Mouse (Mus musculus): Measurements from ENCODE around the gene Gm11172. TPM values are rescaled to one million over a fixed set of nuclear protein-coding genes. Genes with fewer than 3 reads are reported as not detected.

Gm11172 gene
- total and polyA plus RNA-seq, 3 experiments: not detected

DNA sequence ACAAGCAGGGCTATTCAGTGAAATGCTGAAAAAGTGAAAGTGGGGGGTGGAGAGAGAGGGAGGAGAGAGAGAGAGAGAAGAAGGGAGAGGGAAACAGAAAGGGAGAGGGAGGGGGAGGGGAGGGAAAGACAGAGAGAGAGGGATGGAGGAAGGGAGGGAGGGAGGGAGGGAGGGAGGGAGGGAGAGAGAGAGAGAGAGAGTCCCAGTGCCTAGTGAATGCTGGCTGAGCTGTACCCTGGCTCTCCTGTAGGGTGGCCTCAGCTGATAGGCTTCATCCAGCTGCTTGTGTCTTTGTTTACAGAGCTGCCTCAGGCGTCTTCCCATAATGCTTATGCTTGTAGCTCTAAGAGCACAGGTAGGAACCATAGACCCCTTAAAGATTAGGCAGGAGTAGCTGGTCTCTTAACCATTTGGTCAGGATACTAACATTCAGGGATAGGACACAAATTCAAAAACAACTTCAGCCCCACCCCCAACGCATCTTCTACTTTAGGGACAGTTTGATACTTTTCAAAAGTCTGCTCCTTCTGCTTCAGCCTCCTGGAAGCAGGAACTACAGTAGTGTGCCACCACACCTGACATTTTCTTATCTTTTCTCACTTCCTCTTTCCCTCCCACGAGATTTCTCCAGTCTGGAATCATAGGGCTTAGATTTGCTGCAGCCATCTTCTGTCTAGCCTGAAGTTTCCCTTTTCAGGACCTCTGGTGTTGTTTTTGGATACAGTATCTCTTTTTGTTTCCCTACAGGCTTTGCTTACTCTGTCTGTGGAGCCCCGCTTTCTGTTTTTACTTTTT is 42.0 kb upstream of the Gm11172 start:
- ATAC-seq (ENCODE audit: extremely low read depth, insufficient number of reproducible peaks, low FRiP score, poor library complexity, severe bottlenecking) (no peak), DNase-seq (ENCODE audit: low spot score) (no peak)
- Histone ChIP-seq H3K27me3 (ENCODE audit: insufficient read depth, low read length) (no peaks in the 10 kb centered on the region), H3K9me3 (replicated peaks) (no peaks in the 10 kb centered on the region), H3K4me1 (ENCODE audit: insufficient read depth, low read depth, low read length) (peaks cover 89% of the 10 kb centered on the region), H3K36me3 (replicated peaks) (no peaks in the 10 kb centered on the region), H3K4me3 (ENCODE audit: low read depth, low read length) (no peak overlapping the region; the same call in 1 of the 2 replicates)
- TF ChIP-seq CTCF (IDR thresholded peaks at IDR 0.05; ENCODE audit: low read depth, low read length) (no peak), POLR2AphosphoS5 (IDR thresholded peaks at IDR 0.05; ENCODE audit: insufficient replicate concordance, low read depth, low read length) (no peak), TAL1 (conservative IDR thresholded peaks at IDR 0.05; ENCODE audit: low read depth, low read length) (no peak), GATA1 (IDR thresholded peaks at IDR 0.05; ENCODE audit: borderline replicate concordance, low read length) (no peak), GATA2 (IDR thresholded peaks at IDR 0.05; ENCODE audit: borderline replicate concordance, low read depth, low read length) (no peak)

DNA sequence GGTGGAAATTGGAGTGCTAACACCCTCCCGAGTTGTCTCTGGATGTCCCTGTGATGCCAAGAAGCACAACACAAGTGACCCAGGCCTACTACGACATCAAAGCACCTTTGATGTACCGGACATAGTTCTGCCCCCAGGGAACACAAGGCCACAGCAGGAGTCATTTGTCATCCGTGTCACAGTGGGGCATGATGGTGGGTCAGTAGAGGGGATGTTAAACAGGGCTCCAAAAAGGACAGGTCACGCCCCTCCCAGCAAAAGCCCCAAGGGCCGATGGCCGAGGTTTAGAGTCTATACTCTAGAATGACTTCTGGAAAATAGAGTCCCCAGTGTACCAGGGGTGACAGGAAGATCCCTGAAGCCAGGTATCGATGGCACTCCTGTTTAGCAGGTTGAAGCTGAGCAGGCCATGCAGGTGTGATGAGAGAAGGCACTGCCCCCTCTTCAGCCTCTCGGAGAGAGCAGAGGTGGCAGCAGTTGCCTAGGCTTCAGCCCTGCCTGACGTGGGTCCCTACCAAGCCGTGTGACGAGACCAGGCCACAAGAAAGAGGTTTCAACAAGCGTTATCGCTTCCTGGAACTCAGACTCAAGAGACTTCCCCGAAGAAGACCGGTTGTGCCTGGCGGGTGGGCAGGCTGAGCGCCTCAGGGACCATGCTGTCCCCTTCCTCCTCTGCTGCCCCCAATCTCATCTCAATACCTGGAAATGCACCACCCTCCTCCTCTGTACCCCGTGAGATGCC is 40.8 kb upstream of the Gm11172 start:
- no peaks in the 10 kb centered on the region for H3K27me3 ChIP-seq (ENCODE audit: insufficient read depth, low read length)
- H3K4me1 ChIP-seq (ENCODE audit: insufficient read depth, low read depth, low read length): peaks cover 96% of the 10 kb centered on the region
- peak overlapping the region; percentile 63; the same call in 1 of the 2 replicates for H3K4me3 ChIP-seq (ENCODE audit: low read depth, low read length)
- H3K36me3 ChIP-seq (replicated peaks): no peaks in the 10 kb centered on the region
- peak; percentile 52 for ATAC-seq (ENCODE audit: extremely low read depth, insufficient number of reproducible peaks, low FRiP score, poor library complexity, severe bottlenecking)
- H3K9me3 ChIP-seq (replicated peaks): no peaks in the 10 kb centered on the region
- TF ChIP-seq POLR2AphosphoS5 (IDR thresholded peaks at IDR 0.05; ENCODE audit: insufficient replicate concordance, low read depth, low read length) (no peak), TAL1 (conservative IDR thresholded peaks at IDR 0.05; ENCODE audit: low read depth, low read length) (no peak), GATA2 (IDR thresholded peaks at IDR 0.05; ENCODE audit: borderline replicate concordance, low read depth, low read length) (no peak), CTCF (IDR thresholded peaks at IDR 0.05; ENCODE audit: low read depth, low read length) (no peak), GATA1 (IDR thresholded peaks at IDR 0.05; ENCODE audit: borderline replicate concordance, low read length) (no peak)
- DNase-seq (ENCODE audit: low spot score): peak; percentile 65

DNA sequence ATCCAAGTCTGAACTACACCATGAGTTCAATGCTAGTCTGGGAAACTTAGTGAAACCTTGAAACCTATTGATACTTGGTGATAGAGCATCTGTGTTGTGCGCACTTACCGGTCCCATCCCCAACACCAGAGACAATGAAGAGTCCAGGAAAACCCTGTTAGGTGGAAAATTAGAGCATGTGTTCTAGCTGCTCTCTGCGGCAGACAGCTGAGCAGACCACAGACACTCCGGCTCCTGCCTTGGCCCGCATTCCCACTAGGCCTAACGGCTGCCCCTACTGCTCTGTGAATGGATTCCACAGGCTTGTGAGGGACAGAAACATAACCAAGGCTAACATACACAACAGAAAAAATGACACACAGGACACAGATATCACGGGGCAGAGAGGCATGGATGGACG is 39.2 kb upstream of the Gm11172 start:
- TF ChIP-seq GATA2 (IDR thresholded peaks at IDR 0.05; ENCODE audit: borderline replicate concordance, low read depth, low read length) (no peak), TAL1 (conservative IDR thresholded peaks at IDR 0.05; ENCODE audit: low read depth, low read length) (no peak), POLR2AphosphoS5 (IDR thresholded peaks at IDR 0.05; ENCODE audit: insufficient replicate concordance, low read depth, low read length) (no peak), GATA1 (IDR thresholded peaks at IDR 0.05; ENCODE audit: borderline replicate concordance, low read length) (no peak), CTCF (IDR thresholded peaks at IDR 0.05; ENCODE audit: low read depth, low read length) (no peak)
- Histone ChIP-seq H3K36me3 (replicated peaks) (no peaks in the 10 kb centered on the region), H3K4me3 (ENCODE audit: low read depth, low read length) (no peak overlapping the region), H3K27me3 (ENCODE audit: insufficient read depth, low read length) (no peaks in the 10 kb centered on the region), H3K4me1 (ENCODE audit: insufficient read depth, low read depth, low read length) (peaks cover 98% of the 10 kb centered on the region), H3K9me3 (replicated peaks) (no peaks in the 10 kb centered on the region)
- ATAC-seq (ENCODE audit: extremely low read depth, insufficient number of reproducible peaks, low FRiP score, poor library complexity, severe bottlenecking): no peak
- no peak for DNase-seq (ENCODE audit: low spot score)

DNA sequence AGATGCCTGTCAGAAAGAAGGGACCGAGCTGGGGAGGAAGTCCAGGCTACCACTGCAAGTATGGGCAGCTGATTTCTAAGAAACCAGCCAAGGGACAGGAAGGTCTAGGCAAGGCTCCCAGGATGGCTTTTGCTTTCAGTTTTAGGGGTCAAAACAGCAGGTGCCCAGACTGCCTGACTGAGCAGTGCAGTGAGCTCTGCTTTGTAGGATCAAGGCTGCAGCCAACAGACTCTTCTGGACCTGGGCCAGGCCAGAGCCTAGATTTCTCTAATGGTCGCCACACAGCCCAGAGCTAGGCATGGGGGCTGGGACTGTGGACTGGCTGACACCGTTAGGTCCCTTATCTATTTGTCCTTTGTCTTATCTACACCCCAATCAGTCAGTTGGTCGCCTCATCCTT is 38.0 kb upstream of the Gm11172 start:
- no peak for DNase-seq (ENCODE audit: low spot score)
- H3K36me3 ChIP-seq (replicated peaks): no peaks in the 10 kb centered on the region
- peaks cover 94% of the 10 kb centered on the region for H3K4me1 ChIP-seq (ENCODE audit: insufficient read depth, low read depth, low read length)
- H3K4me3 ChIP-seq (ENCODE audit: low read depth, low read length): peak overlapping the region; percentile 47; the same call in 1 of the 2 replicates
- ATAC-seq (ENCODE audit: extremely low read depth, insufficient number of reproducible peaks, low FRiP score, poor library complexity, severe bottlenecking): peak; percentile 37
- no peaks in the 10 kb centered on the region for H3K9me3 ChIP-seq (replicated peaks)
- TF ChIP-seq CTCF (IDR thresholded peaks at IDR 0.05; ENCODE audit: low read depth, low read length) (no peak), TAL1 (conservative IDR thresholded peaks at IDR 0.05; ENCODE audit: low read depth, low read length) (no peak), GATA1 (IDR thresholded peaks at IDR 0.05; ENCODE audit: borderline replicate concordance, low read length) (no peak), GATA2 (IDR thresholded peaks at IDR 0.05; ENCODE audit: borderline replicate concordance, low read depth, low read length) (no peak), POLR2AphosphoS5 (IDR thresholded peaks at IDR 0.05; ENCODE audit: insufficient replicate concordance, low read depth, low read length) (no peak)
- H3K27me3 ChIP-seq (ENCODE audit: insufficient read depth, low read length): no peaks in the 10 kb centered on the region

DNA sequence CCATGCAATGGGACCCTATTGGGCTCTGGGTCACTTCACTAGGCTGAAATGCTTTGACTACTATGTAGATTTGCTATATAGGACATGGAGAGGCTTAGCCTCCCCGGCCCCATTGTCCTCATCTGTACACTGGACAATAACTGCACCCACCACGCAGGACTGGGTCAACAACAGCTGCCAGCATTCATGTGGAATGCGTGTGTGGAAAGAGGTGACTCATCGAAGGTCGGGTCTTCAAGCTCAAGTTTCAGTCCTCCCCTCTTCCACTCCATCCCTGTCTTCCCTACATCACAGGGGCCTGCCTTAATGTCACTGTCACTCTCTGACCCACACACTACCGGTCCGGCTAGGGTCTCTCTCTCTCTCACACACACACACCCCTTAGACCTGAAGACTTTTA is 36.4 kb upstream of the Gm11172 start:
- no peak overlapping the region for H3K4me3 ChIP-seq (ENCODE audit: low read depth, low read length)
- peaks cover 94% of the 10 kb centered on the region for H3K4me1 ChIP-seq (ENCODE audit: insufficient read depth, low read depth, low read length)
- H3K36me3 ChIP-seq (replicated peaks): peaks cover 9% of the 10 kb centered on the region
- H3K27me3 ChIP-seq (ENCODE audit: insufficient read depth, low read length): no peaks in the 10 kb centered on the region
- no peak for TF ChIP-seq CTCF (IDR thresholded peaks at IDR 0.05; ENCODE audit: low read depth, low read length)
- TF ChIP-seq GATA1 (IDR thresholded peaks at IDR 0.05; ENCODE audit: borderline replicate concordance, low read length): no peak
- TF ChIP-seq POLR2AphosphoS5 (IDR thresholded peaks at IDR 0.05; ENCODE audit: insufficient replicate concordance, low read depth, low read length): no peak
- TF ChIP-seq TAL1 (conservative IDR thresholded peaks at IDR 0.05; ENCODE audit: low read depth, low read length): no peak
- DNase-seq (ENCODE audit: low spot score): no peak
- no peak for ATAC-seq (ENCODE audit: extremely low read depth, insufficient number of reproducible peaks, low FRiP score, poor library complexity, severe bottlenecking)
- H3K9me3 ChIP-seq (replicated peaks): no peaks in the 10 kb centered on the region

DNA sequence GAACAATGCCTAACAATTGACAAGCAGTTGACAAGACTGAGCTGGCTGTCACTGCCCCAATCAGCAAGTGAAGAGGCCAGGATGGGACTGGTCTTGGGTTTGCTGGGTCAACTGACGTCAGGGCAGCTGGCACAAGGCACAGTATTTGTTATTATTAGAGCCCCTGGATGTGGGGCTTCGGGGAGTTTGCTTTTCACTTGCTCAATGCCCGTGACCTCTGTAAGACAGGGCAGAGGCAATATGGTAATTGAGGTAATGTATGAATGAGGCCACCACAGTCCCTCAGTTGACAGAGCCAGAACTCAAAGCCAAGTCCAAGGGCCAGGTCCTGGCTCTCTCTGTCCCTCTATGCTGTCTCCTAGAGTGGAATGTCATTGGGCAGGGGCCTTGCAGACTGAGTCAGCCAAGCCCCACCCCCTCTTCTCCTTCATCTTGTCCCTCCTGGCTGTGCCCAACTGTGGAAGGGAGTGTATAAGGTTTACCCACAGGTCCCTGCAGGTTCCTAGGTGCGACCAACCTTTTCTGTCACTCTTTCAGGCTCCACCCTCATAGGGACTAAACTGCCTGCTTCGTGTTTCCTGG is 35.0 kb upstream of the Gm11172 start:
- H3K9me3 ChIP-seq (replicated peaks): no peaks in the 10 kb centered on the region
- DNase-seq (ENCODE audit: low spot score) (no peak), ATAC-seq (ENCODE audit: extremely low read depth, insufficient number of reproducible peaks, low FRiP score, poor library complexity, severe bottlenecking) (no peak)
- TF ChIP-seq POLR2AphosphoS5 (IDR thresholded peaks at IDR 0.05; ENCODE audit: insufficient replicate concordance, low read depth, low read length): no peak
- TF ChIP-seq TAL1 (conservative IDR thresholded peaks at IDR 0.05; ENCODE audit: low read depth, low read length): no peak
- no peak for TF ChIP-seq GATA2 (IDR thresholded peaks at IDR 0.05; ENCODE audit: borderline replicate concordance, low read depth, low read length)
- TF ChIP-seq CTCF (IDR thresholded peaks at IDR 0.05; ENCODE audit: low read depth, low read length): no peak
- no peak for TF ChIP-seq GATA1 (IDR thresholded peaks at IDR 0.05; ENCODE audit: borderline replicate concordance, low read length)
- H3K36me3 ChIP-seq (replicated peaks): peaks cover 21% of the 10 kb centered on the region
- H3K27me3 ChIP-seq (ENCODE audit: insufficient read depth, low read length): no peaks in the 10 kb centered on the region
- H3K4me1 ChIP-seq (ENCODE audit: insufficient read depth, low read depth, low read length): peaks cover 94% of the 10 kb centered on the region
- H3K4me3 ChIP-seq (ENCODE audit: low read depth, low read length): no peak overlapping the region

Measured in G1E (cell line).